Mouse (Mus musculus) ES-E14 (cell line): ENCODE data around the gene Zfp365. TPM values are rescaled to one million over a fixed set of nuclear protein-coding genes. Genes with fewer than 3 reads are reported as not detected.

Experiments used
- DNase-seq: peaks from one replicate; pipeline ENCODE4 v3.0.0-alpha.2; 2013; ENCODE audit warnings: low read depth, low spot score
- H3K27ac ChIP-seq: 2 replicates; pipeline ENCODE4 v1.5.1; 2012; ENCODE audit warnings: low read depth, mild to moderate bottlenecking, low read length, moderate library complexity, mixed read lengths; ENCODE audit not compliant: poor library complexity, insufficient read depth, severe bottlenecking
- H3K36me3 ChIP-seq: 2 replicates; pipeline ENCODE4 v1.6.1; 2012; ENCODE audit warnings: mild to moderate bottlenecking, low read length, moderate library complexity, mixed read lengths; ENCODE audit not compliant: control insufficient read depth, poor library complexity, insufficient read depth, severe bottlenecking
- H3K4me1 ChIP-seq, 2 experiments: fragments of 150-350 bp in 1 of 2; sonication (generic) in 1 of 2; 2 replicates each; pipeline ENCODE4 v1.6.1; 2012; ENCODE audit warnings: low read length in 2 of 2, mild to moderate bottlenecking in 1 of 2, mixed read lengths in 1 of 2; ENCODE audit not compliant: control insufficient read depth in 2 of 2, insufficient read depth in 2 of 2, poor library complexity in 1 of 2
- H3K4me3 ChIP-seq, 2 experiments: fragments of 150-350 bp in 1 of 2; sonication (generic) in 1 of 2; 2 replicates each; pipeline ENCODE4 v1.5.1; 2012; ENCODE audit warnings: low read length in 2 of 2, low read depth in 1 of 2, mild to moderate bottlenecking in 1 of 2, mixed read lengths in 1 of 2; ENCODE audit not compliant: insufficient read depth in 1 of 2, poor library complexity in 1 of 2, severe bottlenecking in 1 of 2
- H3K9ac ChIP-seq: 2 replicates; pipeline ENCODE4 v1.6.1; 2012; ENCODE audit warnings: low read depth, mild to moderate bottlenecking, low read length, mixed read lengths; ENCODE audit not compliant: poor library complexity, insufficient read depth, severe bottlenecking
- H3K9me3 ChIP-seq: fragments of 150-350 bp; sonication (generic); 2 replicates; pipeline ENCODE4 v1.6.1; 2012; ENCODE audit warnings: low read depth, mild to moderate bottlenecking, low read length; ENCODE audit not compliant: control insufficient read depth, insufficient read depth
- CHD2 ChIP-seq: IDR thresholded peaks from 2 replicates; pipeline ENCODE4 v1.6.1; 2014; ENCODE audit warnings: mild to moderate bottlenecking, low read depth, low read length, inconsistent platforms
- HCFC1 ChIP-seq: IDR thresholded peaks from 2 replicates; pipeline ENCODE4 v1.6.1; 2012; ENCODE audit warnings: low read length, inconsistent platforms, borderline replicate concordance; ENCODE audit not compliant: insufficient read depth
- MAFK ChIP-seq: IDR thresholded peaks from 2 replicates; pipeline ENCODE4 v1.6.1; 2014; ENCODE audit warnings: mild to moderate bottlenecking, low read depth, low read length, inconsistent platforms; ENCODE audit not compliant: insufficient read depth
- ZC3H11A ChIP-seq: IDR thresholded peaks from 2 replicates; pipeline ENCODE4 v1.6.1; 2012; ENCODE audit warnings: low read depth, mild to moderate bottlenecking, inconsistent platforms, low read length, borderline replicate concordance
- ZNF384 ChIP-seq: IDR thresholded peaks from 2 replicates; pipeline ENCODE4 v1.6.1; 2012; ENCODE audit warnings: low read depth, low read length, inconsistent platforms
- in situ Hi-C, 2 experiments: fragments of 600-800 bp; cut with MboI; formaldehyde crosslinking; loops; one replicate each; pipeline ENCODE4 v1.15.1; 2025; ENCODE audit warnings: low sequenced_read_pairs in 2 of 2, inconsistent platforms in 1 of 2; ENCODE audit not compliant: unreplicated experiment in 2 of 2
- total RNA-seq: library from RNA; depleted of rRNA; stranded (reverse); fragments of 300-350 nt; gene quantifications from 2 replicates; pipeline ENCODE4 v1.2.3, GENCODE M21; 2012

Zfp365 gene
- total RNA-seq, 1 experiment, result 16.1 TPM

- Histone ChIP-seq H3K9me3 (no peaks in the 10 kb centered on the region), H3K27ac (no peak overlapping the region), H3K4me3 (no peak overlapping the region), H3K36me3 (peaks cover 4% of the 10 kb centered on the region; the same call in 1 of the 2 replicates), H3K9ac (no peak overlapping the region), H3K4me1 (no peaks in the 10 kb centered on the region)
- no peak for DNase-seq
- TF ChIP-seq MAFK (no peak), HCFC1 (no peak), ZNF384 (no peak), ZC3H11A (no peak), CHD2 (no peak)
- in situ Hi-C loops, result no loop called here
Measured at GRCm38 (mm10) chr10:67894683-67895082, 17.8 kb downstream of the Zfp365 start.

- no peak for DNase-seq
- in situ Hi-C loops, result no loop called here
- Histone ChIP-seq H3K27ac (no peak overlapping the region), H3K9ac (no peak overlapping the region), H3K4me1 (no peaks in the 10 kb centered on the region), H3K36me3 (peaks cover 4% of the 10 kb centered on the region; the same call in 1 of the 2 replicates), H3K9me3 (no peaks in the 10 kb centered on the region), H3K4me3 (no peak overlapping the region)
- no peak for TF ChIP-seq MAFK
- no peak for TF ChIP-seq ZNF384
- no peak for TF ChIP-seq CHD2
Measured at GRCm38 (mm10) chr10:67894059-67894458, 18.4 kb downstream of the Zfp365 start.

- Histone ChIP-seq H3K4me1 (no peaks in the 10 kb centered on the region), H3K27ac (no peak overlapping the region), H3K36me3 (peaks cover 4% of the 10 kb centered on the region; the same call in 1 of the 2 replicates), H3K4me3 (no peak overlapping the region), H3K9ac (no peak overlapping the region), H3K9me3 (no peaks in the 10 kb centered on the region)
- DNase-seq, result no peak
- TF ChIP-seq CHD2 (no peak), MAFK (no peak), ZC3H11A (no peak), ZNF384 (no peak), HCFC1 (no peak)
- in situ Hi-C loops, result no loop called here
Measured at GRCm38 (mm10) chr10:67893226-67893625, 19.2 kb downstream of the Zfp365 start.

GRCm38 (mm10) chr10:67891126-67891525 lies 21.3 kb downstream of the Zfp365 start:
- DNase-seq, result no peak
- H3K36me3 ChIP-seq, result peaks cover 2% of the 10 kb centered on the region; the same call in 1 of the 2 replicates
- no peak overlapping the region for H3K4me3 ChIP-seq
- no peaks in the 10 kb centered on the region for H3K9me3 ChIP-seq
- no peak overlapping the region for H3K9ac ChIP-seq
- H3K4me1 ChIP-seq, result no peaks in the 10 kb centered on the region
- H3K27ac ChIP-seq, result no peak overlapping the region
- no peak for TF ChIP-seq ZC3H11A
- TF ChIP-seq ZNF384, result no peak
- TF ChIP-seq HCFC1, result no peak
- in situ Hi-C loops, result no loop called here

GRCm38 (mm10) chr10:67887971-67888370 lies 24.5 kb downstream of the Zfp365 start:
- TF ChIP-seq MAFK (no peak), ZC3H11A (no peak), ZNF384 (no peak), CHD2 (no peak), HCFC1 (no peak)
- Histone ChIP-seq H3K9ac (no peak overlapping the region), H3K9me3 (no peaks in the 10 kb centered on the region), H3K4me1 (no peaks in the 10 kb centered on the region), H3K4me3 (no peak overlapping the region), H3K36me3 (no peaks in the 10 kb centered on the region), H3K27ac (no peak overlapping the region)
- no peak for DNase-seq
- in situ Hi-C loops, result no loop called here
